Mouse (Mus musculus): ENCODE data around the gene Bnc2.
A peak's percentile ranks its signal among the peaks of the same experiment; 100 is the strongest.

Gene Bnc2

DNA sequence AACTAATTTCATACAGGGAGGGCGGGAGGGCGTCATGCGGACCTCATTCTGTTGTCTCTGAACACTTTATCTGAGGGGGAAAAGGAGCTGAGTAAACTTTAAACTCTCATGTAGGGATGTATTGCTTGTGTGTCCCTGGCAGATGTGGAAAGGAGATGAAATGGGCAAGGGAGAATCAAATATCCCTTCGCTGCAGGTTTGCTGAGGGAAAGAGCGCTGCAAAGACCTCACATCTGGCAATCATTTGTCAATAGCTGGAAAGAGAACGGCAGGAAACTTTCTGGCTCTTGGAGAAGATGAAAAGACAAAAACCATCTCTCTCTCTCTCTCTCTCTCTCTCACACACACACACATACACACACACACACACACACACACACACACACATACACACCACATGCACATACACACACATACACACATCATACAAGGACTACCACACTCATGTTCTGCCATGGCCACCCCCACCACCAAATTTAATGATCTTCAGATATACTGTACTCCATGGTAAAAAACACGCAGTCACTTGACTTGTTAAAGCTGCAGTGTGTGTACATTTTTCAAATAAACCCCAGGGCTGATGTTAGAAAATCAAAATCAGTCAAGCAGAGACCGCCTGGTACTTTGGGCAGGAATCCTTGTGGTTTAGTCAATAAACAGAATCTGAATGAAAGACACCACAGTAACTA is 172.3 kb downstream of the Bnc2 start:
- no peak for DNase-seq

DNA sequence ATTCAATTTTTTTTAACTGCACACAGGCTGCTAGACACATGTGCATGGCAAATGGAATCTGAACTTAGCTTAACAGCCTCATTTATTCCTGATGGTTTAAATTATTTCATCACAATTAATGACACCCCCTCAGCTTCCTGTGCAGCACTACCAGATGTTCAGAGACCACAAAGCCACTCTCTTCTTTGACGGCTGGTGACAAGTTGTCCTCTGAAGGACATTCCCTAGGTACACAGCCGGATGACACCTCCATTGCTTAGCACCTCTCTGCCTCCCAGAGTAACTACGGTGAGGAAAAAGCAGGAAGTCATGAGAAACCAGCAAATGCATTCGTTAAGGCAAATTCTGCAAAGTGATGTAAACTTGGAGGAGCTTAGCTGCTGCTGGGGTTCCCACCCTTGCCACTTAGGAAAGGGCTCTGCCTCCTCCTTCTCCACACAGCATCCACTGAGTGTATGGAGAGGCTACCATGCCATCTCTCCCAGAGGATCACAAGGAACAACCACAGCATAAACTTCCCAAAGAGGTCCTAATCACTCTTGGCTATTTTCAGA is 174.2 kb downstream of the Bnc2 start:
- no peak for DNase-seq

DNA sequence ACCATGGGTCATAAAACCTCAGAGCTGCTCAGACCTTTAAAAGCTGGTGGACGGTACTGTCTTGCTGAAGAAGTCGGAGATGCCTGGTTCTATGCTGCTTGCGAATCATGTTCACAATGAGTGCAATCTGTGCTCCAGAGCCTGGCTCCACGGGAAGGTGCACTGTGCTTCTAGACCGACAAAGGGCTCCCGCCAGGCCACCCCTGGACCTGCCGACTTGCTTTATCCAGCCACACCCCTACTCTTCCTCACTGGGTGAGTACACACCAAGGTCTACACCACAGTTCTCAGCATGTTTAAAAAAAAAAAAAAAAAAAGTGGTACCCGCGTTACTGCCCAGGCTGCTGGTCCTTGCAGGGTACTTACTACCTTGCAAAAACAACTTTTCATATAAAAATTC is 174.8 kb downstream of the Bnc2 start:
- DNase-seq = no peak

DNA sequence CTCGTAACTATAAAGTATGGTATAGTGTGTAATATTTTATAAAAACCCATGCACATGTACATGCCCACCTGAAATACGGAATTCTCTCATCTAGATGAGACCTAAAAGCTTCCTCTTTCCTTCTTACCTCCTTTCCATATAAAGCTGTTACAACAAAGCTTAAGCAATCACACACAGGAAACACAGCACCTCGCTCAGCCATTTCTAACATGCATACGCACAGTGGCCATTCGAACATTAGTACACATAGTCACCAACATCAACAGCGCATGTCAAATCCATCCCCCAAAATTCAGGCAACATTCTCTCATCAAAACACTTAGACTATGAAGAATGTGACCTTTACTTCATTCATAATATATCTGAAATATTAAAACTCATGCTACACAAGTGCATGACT is 176.6 kb downstream of the Bnc2 start:
- no peak for DNase-seq

DNA sequence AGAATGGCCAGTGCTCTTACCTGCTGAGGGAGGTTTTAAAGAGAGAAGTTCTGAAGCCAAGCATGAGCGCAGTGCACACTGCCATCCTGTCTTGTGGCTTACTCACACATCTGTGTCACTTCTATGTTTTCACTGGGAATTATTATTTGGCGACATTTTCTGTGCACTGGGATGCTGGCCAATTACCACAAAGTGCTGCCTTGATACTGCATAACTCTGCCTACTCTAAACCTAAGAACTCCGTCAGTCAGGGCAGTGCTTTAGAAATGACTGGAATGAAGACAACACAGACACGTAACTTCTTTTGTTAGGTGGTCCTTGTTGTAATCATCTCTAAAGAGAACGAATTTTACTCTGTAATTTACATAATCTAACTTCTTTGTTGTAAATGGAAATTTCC is 186.8 kb downstream of the Bnc2 start:
- DNase-seq = peak; percentile 12

DNA sequence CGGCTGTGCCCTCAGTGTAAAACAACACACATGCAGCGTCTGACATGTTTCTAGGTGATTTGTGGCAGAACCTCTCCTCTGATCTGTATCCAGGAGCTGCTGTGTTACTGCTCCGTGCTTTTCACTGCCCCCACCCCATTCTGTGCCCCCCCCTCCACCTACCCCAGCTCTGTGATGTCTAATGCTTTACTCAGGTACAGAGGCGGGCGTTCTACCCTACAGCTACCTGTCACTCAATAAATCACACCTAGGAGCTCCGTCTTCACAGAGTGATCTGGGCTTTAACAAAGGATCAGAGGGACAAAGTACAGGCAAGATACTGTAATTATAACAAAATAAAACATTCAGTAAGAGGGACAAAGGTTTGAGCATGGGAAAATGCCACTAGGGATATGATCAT is 192.4 kb downstream of the Bnc2 start:
- no peak for DNase-seq

DNA sequence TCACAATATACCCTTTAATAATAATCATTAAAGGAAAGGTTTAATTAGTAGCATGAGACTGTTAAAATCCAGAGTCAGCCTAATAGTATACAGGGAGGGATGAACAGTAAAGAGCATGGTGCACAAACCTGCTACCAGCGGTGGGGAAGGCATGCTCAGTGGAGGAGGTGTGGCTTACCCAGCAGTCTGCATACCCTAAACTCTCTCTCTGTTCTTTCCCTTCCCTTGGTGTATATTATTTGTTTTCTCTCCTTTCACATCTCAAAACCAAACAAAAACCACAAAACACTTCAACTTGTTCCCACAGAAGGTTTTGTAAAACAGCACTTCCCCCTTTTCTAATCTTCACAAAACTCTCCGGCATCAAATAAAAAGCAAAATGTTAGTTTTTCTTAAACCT is 202.4 kb downstream of the Bnc2 start:
- DNase-seq = no peak

DNA sequence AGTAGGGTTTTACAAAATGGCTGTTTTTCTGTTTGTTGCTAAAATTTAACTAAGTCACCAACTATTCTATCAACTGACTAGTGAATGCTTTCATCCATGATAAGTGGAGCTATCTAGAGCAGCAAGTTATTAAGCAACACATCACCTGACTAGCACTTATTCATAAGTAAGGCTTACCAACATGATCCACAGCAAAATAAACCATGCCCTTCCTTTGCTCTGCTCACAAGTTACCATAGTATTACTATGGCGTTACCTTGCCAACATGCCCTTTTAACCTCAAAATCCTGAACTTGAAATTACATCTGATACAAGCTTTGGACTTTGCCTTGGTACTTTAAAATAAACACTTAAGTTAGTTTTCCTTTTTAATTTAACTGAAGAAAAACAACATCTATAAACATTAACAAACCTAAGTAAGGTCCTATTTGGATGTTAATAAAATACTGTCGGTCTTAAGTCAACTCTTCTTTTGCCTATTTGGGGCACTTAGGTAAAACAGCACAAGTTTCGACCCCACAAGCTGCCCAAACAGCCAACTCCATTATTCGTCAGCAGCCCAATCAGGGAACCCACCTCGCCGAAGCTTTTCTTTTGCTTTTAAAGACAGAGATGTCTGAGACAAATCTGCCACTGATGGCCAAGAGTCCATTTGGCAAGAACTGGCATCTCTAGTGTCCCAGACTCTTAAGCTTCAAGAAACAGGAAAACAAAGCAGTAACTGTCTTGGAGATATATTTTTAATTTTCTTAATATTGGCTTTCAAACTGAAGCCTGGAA is 204.8 kb downstream of the Bnc2 start:
- no peak for DNase-seq

DNA sequence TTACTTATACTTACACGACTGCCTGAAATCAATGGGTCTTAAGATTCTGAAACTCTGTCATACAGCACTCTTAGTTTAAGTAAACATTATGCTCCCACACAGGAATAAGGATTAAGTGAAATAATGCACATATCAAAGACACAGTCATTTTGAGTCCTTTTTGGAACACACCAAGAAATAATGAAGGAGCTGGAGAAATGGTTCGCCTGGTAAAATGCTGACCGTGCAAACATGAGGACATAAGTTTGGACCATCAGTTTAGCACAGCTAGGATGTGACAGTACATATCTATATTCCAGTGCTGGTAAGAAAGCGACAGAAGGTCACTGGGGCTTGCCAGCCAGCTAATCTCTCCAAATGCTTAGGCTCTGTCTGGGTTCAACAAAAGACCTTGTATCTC is 205.7 kb downstream of the Bnc2 start:
- no peak for DNase-seq

DNA sequence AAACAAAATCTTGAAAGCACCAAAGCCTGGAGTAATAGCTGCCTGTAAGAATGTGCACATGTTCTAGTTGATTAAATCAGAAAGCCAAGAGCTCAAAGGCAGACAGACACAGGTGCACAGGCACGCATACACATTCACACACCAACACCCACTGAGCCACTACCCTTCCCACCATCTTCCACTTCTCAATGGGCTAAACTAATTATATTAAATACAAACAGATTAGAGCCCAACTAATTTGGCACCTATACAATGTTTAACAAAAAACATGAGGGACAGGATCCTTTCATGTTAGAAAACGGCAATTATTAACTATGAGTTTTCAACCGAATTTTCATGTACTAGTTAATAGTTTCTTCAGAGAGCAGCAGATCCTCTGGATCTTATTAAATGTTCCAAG is 207.4 kb downstream of the Bnc2 start:
- DNase-seq = no peak

DNA sequence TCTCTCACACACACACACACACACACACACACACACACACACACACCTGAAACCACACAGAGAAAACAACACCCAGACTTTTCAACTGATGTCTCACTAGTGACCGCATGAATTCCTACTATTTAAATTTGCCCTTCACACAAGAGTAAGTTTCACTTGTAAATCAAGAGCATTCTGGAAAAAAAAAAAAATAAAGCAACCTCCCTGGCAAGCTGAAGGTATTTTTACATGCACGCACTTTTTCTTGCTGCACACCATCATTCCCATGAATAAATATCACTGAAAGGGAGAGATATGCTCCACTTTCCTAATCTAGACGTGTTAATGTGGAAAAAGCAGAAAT is 216.9 kb downstream of the Bnc2 start:
- no peak for DNase-seq

DNA sequence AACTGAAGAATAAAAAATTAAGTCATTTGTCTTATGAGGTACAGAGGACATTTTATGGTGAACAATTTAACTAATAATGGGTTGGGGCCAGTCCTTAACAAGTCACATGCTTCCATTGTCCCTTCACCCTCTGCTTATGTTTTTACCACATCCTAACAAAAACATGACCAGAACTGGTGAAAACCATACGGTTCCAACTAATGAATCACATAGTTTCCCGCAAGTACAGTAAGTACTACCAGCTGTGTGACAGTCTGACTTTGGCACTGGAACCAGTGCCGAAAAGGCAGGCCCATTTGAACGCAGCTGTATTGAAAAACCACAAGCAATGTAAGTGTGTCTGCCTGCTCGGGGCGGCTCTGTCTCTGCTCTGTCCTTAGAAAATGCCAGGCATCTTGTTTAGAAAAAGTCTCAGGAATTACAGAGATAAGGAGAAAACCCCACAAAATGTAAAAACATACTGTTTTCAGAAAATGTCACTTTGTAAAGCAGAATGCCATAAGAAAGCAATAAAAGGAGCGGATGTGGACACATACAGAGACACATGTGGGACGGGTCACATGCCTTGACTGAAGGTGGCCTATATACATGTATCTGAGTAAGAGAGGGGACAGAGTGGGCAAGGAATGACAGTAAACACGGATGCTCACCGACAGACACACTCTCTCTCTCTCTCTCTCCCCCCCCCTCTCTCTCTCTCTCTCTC is 217.4 kb downstream of the Bnc2 start:
- no peak for DNase-seq

DNA sequence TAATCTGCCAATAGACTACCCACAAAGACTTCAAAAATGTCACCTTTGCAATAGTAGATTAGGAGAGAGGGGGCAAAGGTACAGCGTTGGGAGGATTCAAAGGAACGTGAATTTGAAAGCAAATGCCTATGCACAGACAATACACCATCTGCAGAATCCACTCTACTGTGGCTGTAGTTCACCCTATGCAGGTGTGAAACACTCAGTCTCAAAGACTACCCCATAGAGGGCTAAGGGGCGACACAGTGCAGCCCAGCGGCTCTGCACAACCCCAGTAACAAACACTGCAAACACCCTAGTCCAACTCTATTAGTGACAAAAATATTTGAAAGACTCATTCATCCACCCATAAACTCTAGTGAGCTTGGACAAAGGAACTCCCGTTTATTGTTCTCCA is 218.2 kb downstream of the Bnc2 start:
- no peak for DNase-seq

DNA sequence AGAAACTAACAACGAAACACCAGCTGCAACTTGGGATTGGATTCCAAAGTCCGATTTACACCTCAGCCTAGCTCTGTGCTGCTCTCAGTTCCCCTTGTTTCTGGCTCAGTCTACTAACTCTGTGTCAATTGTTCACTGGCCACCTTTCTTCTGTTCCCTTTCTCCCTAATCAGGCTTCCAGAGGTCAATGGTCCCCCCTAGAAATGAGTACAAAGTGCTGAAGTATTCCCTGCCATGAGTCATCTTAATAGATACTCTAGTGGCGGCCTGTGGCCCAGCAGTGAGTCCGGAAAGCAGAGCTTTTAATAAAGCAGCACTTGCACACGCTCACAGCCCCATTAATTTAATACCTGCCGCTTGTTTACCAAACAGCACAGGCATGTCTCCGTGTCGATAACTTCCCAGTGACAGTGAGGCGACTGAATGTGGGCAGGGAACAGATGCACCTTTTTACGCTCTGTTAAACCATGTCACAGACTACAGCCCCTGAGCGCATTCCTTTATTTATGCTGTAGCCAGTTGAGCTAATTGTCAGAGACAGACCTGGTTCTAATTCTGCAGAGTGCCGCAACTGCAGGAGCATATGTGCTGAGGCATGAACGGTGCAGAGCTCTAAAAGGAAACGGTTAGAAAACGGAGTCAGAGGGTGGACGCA is 218.8 kb downstream of the Bnc2 start:
- DNase-seq = no peak

DNA sequence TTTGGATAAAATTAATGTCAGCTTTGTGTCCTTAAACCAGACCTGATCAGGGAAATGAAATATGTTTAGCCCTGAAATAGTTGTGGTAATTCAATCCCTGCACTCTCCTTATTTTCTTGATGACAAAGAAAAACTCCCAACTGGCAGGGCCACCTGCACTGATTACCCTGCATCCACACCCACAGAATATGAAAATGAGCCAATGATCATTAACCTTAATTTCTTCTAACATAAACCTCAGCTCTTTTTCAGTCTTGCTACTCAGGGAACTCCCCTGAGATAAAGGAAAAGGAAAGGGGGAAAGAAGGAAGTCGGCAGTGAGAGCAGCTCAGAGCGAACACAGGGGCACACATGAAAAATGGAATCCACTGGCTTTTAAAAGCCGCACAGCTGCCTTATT is 220.6 kb downstream of the Bnc2 start:
- DNase-seq = no peak

DNA sequence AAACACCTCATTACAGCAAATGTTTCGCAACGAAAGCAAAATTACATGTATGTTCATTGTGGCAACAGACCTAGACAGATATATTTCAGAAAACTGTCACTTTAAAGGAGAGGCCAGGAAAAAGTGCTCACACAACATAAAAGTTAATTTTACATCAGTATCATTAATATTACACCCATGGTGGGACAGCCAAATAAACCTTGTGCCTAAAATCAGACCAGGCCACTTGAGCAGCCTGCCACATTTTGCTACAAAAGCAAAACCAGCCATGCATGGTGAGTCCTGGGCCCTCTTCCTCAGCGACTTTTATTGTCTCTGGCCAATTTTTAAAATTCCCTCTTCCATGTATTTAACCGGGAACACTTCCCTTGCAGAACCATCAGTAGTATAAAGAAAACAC is 221.5 kb downstream of the Bnc2 start:
- no peak for DNase-seq

DNA sequence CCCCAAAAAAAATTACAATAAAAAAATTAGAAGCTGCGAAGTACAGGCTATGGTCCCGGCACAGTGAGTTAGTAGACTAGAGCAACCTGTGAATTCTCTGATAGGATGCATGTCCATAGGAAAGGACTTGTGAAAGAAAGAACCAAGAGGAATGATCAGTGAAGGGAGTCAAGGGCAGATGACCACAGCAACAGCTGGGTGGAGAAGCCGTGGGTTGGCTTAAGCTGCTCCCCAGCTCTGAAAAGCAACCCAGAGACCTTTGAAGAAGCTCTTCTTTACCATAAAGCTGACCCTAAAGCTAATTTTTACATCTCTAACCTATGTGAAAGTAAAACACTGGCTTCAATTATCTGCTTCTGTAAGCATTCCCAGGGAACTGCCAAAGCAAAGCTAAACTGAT is 222.4 kb downstream of the Bnc2 start:
- DNase-seq = no peak

DNA sequence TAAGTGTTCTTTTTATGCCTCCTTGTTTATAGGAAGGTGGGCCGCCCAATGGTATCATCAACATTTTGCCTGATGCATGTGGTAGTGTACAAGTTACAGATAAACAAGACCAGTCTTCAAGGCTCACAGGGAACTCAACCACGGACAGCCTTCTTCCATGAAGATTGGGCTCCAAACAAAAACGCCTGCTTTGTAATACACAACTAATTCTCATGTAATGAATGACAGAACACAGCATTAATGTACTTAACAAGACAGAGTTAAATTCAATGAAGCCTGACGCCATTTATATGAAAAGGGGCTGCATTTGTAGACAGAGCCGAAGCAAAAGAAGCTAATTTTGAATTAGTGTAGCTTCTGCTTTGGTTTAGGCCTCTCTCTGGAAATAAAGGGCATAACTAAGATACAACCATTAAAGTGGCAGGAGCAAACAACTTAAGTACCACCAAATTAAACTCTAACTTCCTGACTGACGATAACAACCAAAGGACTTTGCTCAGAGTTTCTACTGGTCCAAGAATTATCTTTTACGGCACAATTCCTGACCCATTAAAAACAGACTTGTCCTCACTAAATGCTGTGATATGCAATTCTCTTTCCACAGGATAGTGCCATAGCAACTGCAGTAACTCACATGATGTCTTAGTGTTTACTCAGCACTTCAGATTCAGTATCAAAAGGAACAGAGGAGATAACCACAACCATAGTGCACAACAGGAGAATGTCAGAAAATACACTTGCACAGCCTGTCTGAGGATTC is 225.6 kb downstream of the Bnc2 start:
- no peak for DNase-seq

DNA sequence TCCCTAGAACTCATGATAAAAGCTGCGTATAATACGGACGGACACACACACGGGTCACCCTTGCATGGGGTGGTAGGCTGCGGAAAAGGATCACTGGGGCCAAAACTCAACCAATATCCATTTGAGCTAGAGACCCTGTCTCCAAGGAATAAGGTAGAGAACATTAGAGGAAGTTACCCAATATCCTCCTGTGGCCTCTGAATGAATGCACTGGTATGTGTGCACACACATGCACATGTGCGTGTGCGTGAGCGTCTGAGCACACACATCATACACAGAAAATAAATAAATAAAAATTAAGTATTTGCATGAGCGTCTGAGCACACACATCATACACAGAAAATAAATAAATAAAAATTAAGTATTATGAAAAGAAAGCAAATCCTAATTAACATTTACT is 241.8 kb downstream of the Bnc2 start:
- no peak for DNase-seq

DNA sequence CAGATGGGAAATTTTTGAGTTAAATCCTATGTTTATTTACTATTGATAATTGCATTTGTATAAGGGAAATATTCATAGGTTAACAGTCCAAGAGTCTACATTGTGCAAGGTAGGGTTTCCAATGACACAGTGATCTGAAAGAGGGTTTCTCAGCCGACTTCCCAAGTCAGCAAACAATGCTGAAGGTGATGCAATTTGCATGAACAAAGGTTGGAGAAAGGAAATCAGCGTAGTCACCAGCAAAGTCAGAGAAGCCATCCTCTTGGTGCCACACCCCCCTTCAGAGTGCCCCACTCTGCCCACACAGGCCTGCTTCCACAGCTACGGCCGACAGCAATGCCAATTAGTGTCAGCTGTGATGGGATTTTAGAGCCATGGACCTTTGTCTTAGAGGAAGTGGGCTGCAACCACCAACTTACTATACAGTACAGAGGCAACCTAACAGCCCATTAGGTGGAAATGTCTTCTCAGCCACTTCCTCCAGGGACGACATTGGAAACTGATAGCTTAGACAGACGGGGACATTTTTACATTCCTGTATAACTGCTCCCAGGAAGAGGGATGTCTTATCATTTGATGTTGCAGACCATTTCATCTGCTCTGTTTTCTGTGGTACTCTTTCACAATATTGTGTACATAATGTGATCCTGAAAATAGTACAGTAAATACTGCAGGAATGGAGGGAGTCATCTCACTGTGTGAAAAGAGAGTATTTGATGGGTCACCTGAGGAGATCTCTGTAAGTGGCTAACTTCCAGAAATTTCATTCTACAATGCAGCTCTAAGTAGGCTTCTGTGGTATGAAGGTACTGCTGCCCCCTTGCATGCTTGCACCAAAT is 243.2 kb downstream of the Bnc2 start:
- no peak for DNase-seq

DNA sequence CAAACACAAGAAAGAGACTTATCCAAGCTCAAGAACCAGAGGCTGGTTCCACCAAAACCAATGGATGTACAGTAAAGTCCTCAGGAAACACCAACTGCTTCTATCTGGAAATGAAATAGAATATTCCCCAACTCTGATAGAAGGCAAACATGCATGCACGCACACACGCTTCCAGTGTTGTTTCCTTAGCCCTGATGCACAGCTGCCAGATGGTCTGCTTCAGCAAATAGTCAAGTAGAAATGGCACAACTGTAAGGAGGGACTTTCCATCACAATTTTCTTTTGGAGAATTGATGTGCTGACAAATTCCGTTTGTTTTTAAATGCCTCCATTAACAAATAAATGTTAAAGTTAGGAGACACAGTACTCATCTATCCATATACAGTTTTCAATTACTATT is 247.1 kb downstream of the Bnc2 start:
- no peak for DNase-seq

DNA sequence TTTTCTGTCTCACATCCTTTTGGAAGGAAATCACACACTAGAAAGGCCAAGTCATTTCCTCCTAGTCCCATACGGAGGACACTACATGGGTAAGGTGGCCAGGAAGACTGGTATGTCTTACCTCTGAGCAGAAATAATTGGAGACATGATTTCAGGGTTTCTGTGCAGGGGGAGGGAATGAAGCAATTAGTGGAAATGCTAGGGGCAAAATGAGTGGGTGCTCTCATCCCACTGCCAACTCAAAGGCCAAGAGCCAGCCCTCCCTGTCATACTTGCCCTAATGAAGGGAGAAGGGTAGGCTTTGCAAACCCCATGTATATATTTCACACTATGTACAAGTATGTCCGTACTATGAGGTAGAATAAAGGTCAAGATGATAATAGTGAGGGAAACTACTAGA is 263.6 kb downstream of the Bnc2 start:
- DNase-seq = no peak

Measured in lung, postnatal 14 days (tissue).